Mouse (Mus musculus): ENCODE data around the gene Gbp7.

DNA sequence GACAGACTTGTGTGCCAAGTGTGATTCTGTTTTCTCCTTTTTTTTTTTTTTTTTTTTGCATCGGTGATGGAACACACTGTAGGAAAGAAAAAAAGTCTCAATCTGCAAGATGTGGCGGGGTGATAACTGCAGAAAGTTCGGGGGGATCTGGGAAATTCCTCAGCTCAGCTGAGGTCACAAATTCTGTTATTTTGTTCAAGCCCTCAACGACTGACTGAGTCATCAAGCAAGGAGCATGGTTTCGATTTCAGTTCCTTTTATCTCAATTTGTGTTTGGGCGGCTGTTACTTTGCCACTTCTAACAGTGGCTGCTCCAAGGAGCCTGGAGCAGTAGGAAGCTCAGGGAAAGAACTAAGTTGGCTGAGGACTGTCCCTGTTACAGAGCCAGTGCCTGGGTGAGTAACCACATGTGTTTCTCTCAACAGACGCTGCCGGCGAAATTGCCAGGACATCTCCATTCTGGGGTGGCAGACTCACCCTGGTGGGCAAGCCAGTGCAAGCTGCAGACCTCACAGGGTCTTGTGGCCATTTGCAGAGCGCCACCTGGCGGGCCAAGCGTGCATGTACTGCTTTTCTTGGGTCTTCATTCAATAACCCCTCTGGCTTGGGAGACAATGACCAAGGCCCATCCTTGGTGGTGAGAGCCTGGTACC is 30.3 kb downstream of the Gbp7 start:
- no peak for TF ChIP-seq EP300 (IDR thresholded peaks at IDR 0.05; ENCODE audit: low read depth)
- peak; percentile 96 for TF ChIP-seq CTCF (IDR thresholded peaks at IDR 0.05; ENCODE audit: low read depth)
